Comparison of ENCODE assay signal across 22 mouse cellular contexts in genomic region chr8:64491561-64491960, GRCm38 (mm10).
"Had no signal": no experiment of that assay in that cellular context is flagged by ENCODE, and none has a peak within 500 bp of the region (broad histone marks: within the 10 kb centered on the region; RNA-seq: fewer than 3 reads in every experiment).

No protein-coding gene starts in this region.

- ATAC-seq: hindbrain, embryonic 16.5 days; hindbrain, postnatal 0 days; inflammation-experienced regulatory T-cells, adult 6 months; intestine, embryonic 15.5 days; intestine, embryonic 16.5 days; intestine, postnatal 0 days had no signal

- DNase-seq: heart, postnatal 10 days; heart, postnatal 14 days; heart, postnatal 36 days; heart, postnatal 4 days; kidney, adult 11 months; kidney, adult 18-20 months; kidney, adult 2 months; kidney, adult 8-10 months; kidney, adult 9 months; kidney, postnatal 10 days; kidney, postnatal 14 days; kidney, postnatal 25 days; kidney, postnatal 36 days; kidney, postnatal 4 days; layer of hippocampus, adult 9-11 months; layer of hippocampus, postnatal 36 days had no signal
